Mouse (Mus musculus) heart, embryonic 15.5 days (tissue): ENCODE measurements around the gene Gm9964. TPM values are rescaled to one million over a fixed set of nuclear protein-coding genes. Genes with fewer than 3 reads are reported as not detected.
"Not testable (repeated sequence)": the region's sequence is repeated elsewhere in the genome, so short reads cannot be mapped to it uniquely, and the experiment has no call there.

ENCODE experiments used
- ATAC-seq: fragments of 200-750 bp; cut with Nextera tagmentation; replicated peaks from 2 replicates; pipeline ENCODE4 v1.8.0; 2017; ENCODE audit warnings: low read depth, moderate TSS enrichment; ENCODE audit not compliant: insufficient number of reproducible peaks, insufficient read depth, low FRiP score
- H3K27ac ChIP-seq: fragments of 300-500 bp; sonication (generic); 2 replicates; pipeline ENCODE4 v1.5.1; 2015; ENCODE audit warnings: mild to moderate bottlenecking, inconsistent platforms
- H3K27me3 ChIP-seq: fragments of 300-500 bp; sonication (generic); 2 replicates; pipeline ENCODE4 v1.6.1; 2015; ENCODE audit warnings: inconsistent platforms
- H3K36me3 ChIP-seq: fragments of 300-500 bp; sonication (generic); 2 replicates; pipeline ENCODE4 v1.6.1; 2015; ENCODE audit warnings: mild to moderate bottlenecking, inconsistent platforms
- H3K4me1 ChIP-seq: fragments of 300-500 bp; sonication (generic); replicated peaks from 2 replicates; pipeline ENCODE4 v1.6.1; 2015; ENCODE audit warnings: inconsistent platforms
- H3K4me2 ChIP-seq: fragments of 300-500 bp; sonication (generic); 2 replicates; pipeline ENCODE4 v1.6.1; 2015; ENCODE audit warnings: inconsistent platforms, mild to moderate bottlenecking, moderate library complexity
- H3K4me3 ChIP-seq: fragments of 300-500 bp; sonication (generic); 2 replicates; pipeline ENCODE4 v1.5.1; 2015; ENCODE audit warnings: mild to moderate bottlenecking, inconsistent platforms
- H3K9ac ChIP-seq: fragments of 300-500 bp; sonication (generic); 2 replicates; pipeline ENCODE4 v1.6.1; 2015; ENCODE audit warnings: mild to moderate bottlenecking, inconsistent platforms
- H3K9me3 ChIP-seq: fragments of 300-500 bp; sonication (generic); replicated peaks from 2 replicates; pipeline ENCODE4 v1.6.1; 2016; ENCODE audit warnings: inconsistent platforms
- WGBS: fragments of 180-500 bp; shearing (Covaris S2); methylation state at CpG from one replicate; pipeline ENCODE4 v1.1.7; 2015; ENCODE audit warnings: mixed read lengths; 5-methylcytosine and 5-hydroxymethylcytosine counted together
- polyA plus RNA-seq: library from polyadenylated mRNA; unstranded; fragments of >200 nt; fragmentation: Nextera tagmentation; extraction: Ambion mirVana; gene quantifications from 2 replicates; pipeline ENCODE4 v1.2.1, GENCODE M21; 2015

Gm9964 gene
- polyA plus RNA-seq, 1 experiment from 2014 or later = not detected

GRCm38 (mm10) chr11:79323985-79324685 lies 27.4 kb upstream of the Gm9964 start:
- Histone ChIP-seq H3K36me3 (no peaks in the 10 kb centered on the region), H3K27ac (peak overlapping the region; percentile 39; the same call in 1 of the 2 replicates), H3K27me3 (no peaks in the 10 kb centered on the region), H3K4me1 (peaks cover 4% of the 10 kb centered on the region; the same call in 1 of the 2 replicates), H3K4me3 (no peak overlapping the region), H3K4me2 (no peak overlapping the region), H3K9me3 (no peaks in the 10 kb centered on the region), H3K9ac (no peak overlapping the region)
- 58% methylated on average over 12 of the region's 12 CpGs for WGBS
- no peak for ATAC-seq

GRCm38 (mm10) chr11:79319807-79320206 lies 23.1 kb upstream of the Gm9964 start:
- Histone ChIP-seq H3K4me3 (no peak overlapping the region), H3K9me3 (no peaks in the 10 kb centered on the region), H3K4me2 (no peak overlapping the region), H3K9ac (no peak overlapping the region), H3K36me3 (no peaks in the 10 kb centered on the region), H3K27me3 (no peaks in the 10 kb centered on the region), H3K27ac (no peak overlapping the region), H3K4me1 (peaks cover 4% of the 10 kb centered on the region; the same call in 1 of the 2 replicates)
- peak; percentile 27; the same call in 1 of the 2 replicates for ATAC-seq
- 46% methylated on average over 7 of the region's 7 CpGs for WGBS

- H3K9ac ChIP-seq = no peak overlapping the region
- H3K4me2 ChIP-seq = no peak overlapping the region
- no peak overlapping the region for H3K27ac ChIP-seq
- H3K4me1 ChIP-seq = peaks cover 4% of the 10 kb centered on the region; the same call in 1 of the 2 replicates
- H3K9me3 ChIP-seq = no peaks in the 10 kb centered on the region
- ATAC-seq = no peak
- no peaks in the 10 kb centered on the region for H3K27me3 ChIP-seq
- no peak overlapping the region for H3K4me3 ChIP-seq
- no peaks in the 10 kb centered on the region for H3K36me3 ChIP-seq
- 81% methylated on average over 8 of the region's 8 CpGs for WGBS
These were observed 20.2 kb upstream of the Gm9964 start for GRCm38 (mm10) chr11:79316807-79317345.

GRCm38 (mm10) chr11:79310467-79310866 lies 13.8 kb upstream of the Gm9964 start:
- Histone ChIP-seq H3K4me2 (no peak overlapping the region), H3K27ac (no peak overlapping the region), H3K27me3 (no peaks in the 10 kb centered on the region), H3K9me3 (no peaks in the 10 kb centered on the region), H3K9ac (no peak overlapping the region), H3K4me1 (peaks cover 27% of the 10 kb centered on the region), H3K36me3 (no peaks in the 10 kb centered on the region), H3K4me3 (no peak overlapping the region)
- 67% methylated on average over 5 of the region's 5 CpGs for WGBS
- ATAC-seq = no peak

- Histone ChIP-seq H3K27me3 (no peaks in the 10 kb centered on the region), H3K4me1 (peaks cover 28% of the 10 kb centered on the region), H3K9ac (no peak overlapping the region), H3K36me3 (no peaks in the 10 kb centered on the region), H3K4me3 (no peak overlapping the region), H3K4me2 (no peak overlapping the region), H3K27ac (peak overlapping the region; percentile 81), H3K9me3 (no peaks in the 10 kb centered on the region)
- no peak for ATAC-seq
- 55% methylated on average over 9 of the region's 9 CpGs for WGBS
These were observed 11.0 kb upstream of the Gm9964 start for GRCm38 (mm10) chr11:79307560-79308200.

- Histone ChIP-seq H3K4me3 (no peak overlapping the region), H3K36me3 (no peaks in the 10 kb centered on the region), H3K9me3 (no peaks in the 10 kb centered on the region), H3K27me3 (no peaks in the 10 kb centered on the region), H3K4me2 (peak overlapping the region; percentile 11), H3K4me1 (peaks cover 28% of the 10 kb centered on the region), H3K9ac (no peak overlapping the region), H3K27ac (peak overlapping the region; percentile 81)
- ATAC-seq = peak; percentile 68
- 19% methylated on average over 10 of the region's 10 CpGs for WGBS
These were observed 10.3 kb upstream of the Gm9964 start for GRCm38 (mm10) chr11:79306996-79307395.

- ATAC-seq = 0 out of 2 replicates have a peak, but pooled peaks have one; percentile 60
- no peak overlapping the region for H3K4me3 ChIP-seq
- H3K27ac ChIP-seq = peak overlapping the region; percentile 81
- H3K9ac ChIP-seq = no peak overlapping the region
- peaks cover 28% of the 10 kb centered on the region for H3K4me1 ChIP-seq
- H3K36me3 ChIP-seq = no peaks in the 10 kb centered on the region
- no peaks in the 10 kb centered on the region for H3K27me3 ChIP-seq
- peak overlapping the region; percentile 11 for H3K4me2 ChIP-seq
- no peaks in the 10 kb centered on the region for H3K9me3 ChIP-seq
- WGBS = 20% methylated on average over 7 of the region's 7 CpGs
These were observed 9.8 kb upstream of the Gm9964 start for GRCm38 (mm10) chr11:79306510-79306909.

GRCm38 (mm10) chr11:79305697-79306340 lies 9.1 kb upstream of the Gm9964 start:
- ATAC-seq = no peak
- H3K4me2 ChIP-seq = no peak overlapping the region

GRCm38 (mm10) chr11:79304245-79304644 lies 7.5 kb upstream of the Gm9964 start:
- 87% methylated on average over 4 of the region's 4 CpGs for WGBS
- H3K9me3 ChIP-seq, H3K4me2 ChIP-seq, ATAC-seq, H3K27me3 ChIP-seq, H3K36me3 ChIP-seq, H3K27ac ChIP-seq, H3K4me3 ChIP-seq, H3K9ac ChIP-seq: not testable (repeated sequence)
- peaks cover 28% of the 10 kb centered on the region for H3K4me1 ChIP-seq

More at GRCm38 (mm10) chr11:79305697-79306340, 9.1 kb upstream of the Gm9964 start:
- Histone ChIP-seq H3K4me1 (peaks cover 28% of the 10 kb centered on the region), H3K9ac (no peak overlapping the region), H3K27ac (peak overlapping the region; percentile 81), H3K4me3 (no peak overlapping the region), H3K9me3 (no peaks in the 10 kb centered on the region), H3K36me3 (no peaks in the 10 kb centered on the region), H3K27me3 (no peaks in the 10 kb centered on the region)
- 60% methylated on average over 9 of the region's 9 CpGs for WGBS

GRCm38 (mm10) chr11:79303109-79303508 lies 6.4 kb upstream of the Gm9964 start:
- H3K4me2 ChIP-seq = no peak overlapping the region
- H3K9ac ChIP-seq = no peak overlapping the region
- peaks cover 26% of the 10 kb centered on the region for H3K4me1 ChIP-seq
- H3K4me3 ChIP-seq = no peak overlapping the region
- 80% methylated on average over 6 of the region's 6 CpGs for WGBS
- H3K9me3 ChIP-seq = no peaks in the 10 kb centered on the region
- no peak overlapping the region for H3K27ac ChIP-seq
- ATAC-seq = no peak
- no peaks in the 10 kb centered on the region for H3K36me3 ChIP-seq
- H3K27me3 ChIP-seq = no peaks in the 10 kb centered on the region

- Histone ChIP-seq H3K9me3 (no peaks in the 10 kb centered on the region), H3K4me1 (no peaks in the 10 kb centered on the region), H3K27ac (no peak overlapping the region), H3K36me3 (no peaks in the 10 kb centered on the region), H3K4me3 (no peak overlapping the region), H3K9ac (no peak overlapping the region), H3K4me2 (no peak overlapping the region), H3K27me3 (no peaks in the 10 kb centered on the region)
- no peak for ATAC-seq
- WGBS = 65% methylated on average over 9 of the region's 9 CpGs
These were observed 3.2 kb upstream of the Gm9964 start for GRCm38 (mm10) chr11:79299719-79300431.
